Mouse (Mus musculus) ES-Bruce4 (cell line): ENCODE measurements around the gene Vps37d.

Experiments
- CTCF ChIP-seq: IDR thresholded peaks from one replicate; pipeline ENCODE4 v1.8.1; 2011; ENCODE audit warnings: low read depth, low read length
- EP300 ChIP-seq: IDR thresholded peaks from 2 replicates; pipeline ENCODE4 v1.6.1; 2011; ENCODE audit warnings: low read depth, low read length; ENCODE audit not compliant: insufficient read depth
- POLR2A ChIP-seq: IDR thresholded peaks from one replicate; pipeline ENCODE4 v1.8.1; 2011; ENCODE audit warnings: low read length; ENCODE audit not compliant: insufficient read depth

- no peak for TF ChIP-seq EP300
- no peak for TF ChIP-seq CTCF
- no peak for TF ChIP-seq POLR2A
These were observed 31.0 kb upstream of the Vps37d start for GRCm38 (mm10) chr5:135109017-135109416.
